Mouse (Mus musculus) cortical plate, adult 2 months (tissue): ENCODE results near the gene Zbtb43.

Experiments
- CTCF ChIP-seq: fragments of 200-500 bp; IDR thresholded peaks from 2 replicates; pipeline ENCODE4 v1.5.1; 2011; ENCODE audit warnings: mild to moderate bottlenecking, control low read depth, low read length; ENCODE audit not compliant: insufficient read depth; ENCODE audit errors: extremely low read depth
- POLR2A ChIP-seq: fragments of 200-500 bp; IDR thresholded peaks from 2 replicates; pipeline ENCODE4 v1.6.1; 2011; ENCODE audit warnings: mild to moderate bottlenecking, low read length, control low read depth; ENCODE audit not compliant: insufficient read depth; ENCODE audit errors: extremely low read depth

DNA sequence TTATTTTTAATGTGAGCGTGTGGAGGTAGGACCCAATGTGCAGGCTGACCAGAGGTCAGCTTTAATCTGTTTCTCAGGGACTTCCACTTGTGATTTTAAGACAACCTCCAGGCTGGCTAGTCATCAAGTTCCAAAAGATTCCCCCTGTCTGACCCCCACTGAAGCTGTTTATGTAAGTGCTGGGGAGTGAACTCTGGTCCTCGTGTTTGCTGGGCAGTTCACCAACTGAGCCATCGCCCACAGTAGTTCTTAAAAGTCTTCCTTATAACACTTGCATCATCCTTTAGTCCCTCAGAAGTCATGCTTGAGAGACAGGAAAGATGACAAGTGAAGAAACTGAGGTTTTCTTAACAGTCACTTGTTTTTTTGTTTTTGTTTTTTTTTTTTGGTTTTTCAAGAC is 11.7 kb downstream of the Zbtb43 start:
- no peak for TF ChIP-seq CTCF
- no peak for TF ChIP-seq POLR2A
